Mouse (Mus musculus) adrenal gland, adult 8-10 months (tissue): ENCODE results near the gene Cyp24a1. TPM values are rescaled to one million over a fixed set of nuclear protein-coding genes. Genes with fewer than 3 reads are reported as not detected.

ENCODE experiments used
- DNase-seq: peaks from one replicate; pipeline ENCODE4 v3.0.0; 2022
- total RNA-seq, 4 experiments: library from RNA; stranded (reverse); gene quantifications; 2 replicates each; pipeline ENCODE4 v1.2.4; 2022

The Cyp24a1 gene
- total RNA-seq, 4 experiments from 2014 or later, result not detected

DNA sequence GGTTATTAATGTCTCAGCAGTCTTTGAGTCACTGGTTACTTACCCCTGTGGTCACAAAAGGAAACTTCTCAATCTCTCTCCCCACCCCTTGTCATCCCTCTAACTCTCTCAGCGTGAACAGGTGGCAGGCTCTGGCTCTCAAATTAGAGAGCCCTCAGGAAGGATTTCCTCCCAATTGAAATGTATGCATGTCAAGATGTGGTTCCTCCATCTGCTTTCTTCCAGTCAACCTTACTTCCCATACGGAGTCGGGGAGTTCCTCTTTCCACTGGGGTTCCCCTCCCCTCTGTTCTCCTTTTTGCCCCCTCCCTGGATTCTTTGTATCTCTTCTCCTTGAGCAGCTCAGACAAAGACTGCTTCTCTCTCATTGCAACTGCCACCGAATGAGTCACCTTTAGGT is 60.7 kb downstream of the Cyp24a1 start:
- DNase-seq, result no peak

Other genes with a start within 250 kb of the Cyp24a1 start
- under 1 TPM; 0.26 to 0.87 (median 0.82) TPM for gene Bcas1, start 69.3 kb downstream of the Cyp24a1 start, total RNA-seq
- gene Pfdn4, start 717 bp downstream of the Cyp24a1 start, total RNA-seq, result 10 to 100 TPM; 12.5 to 19.9 (median 17.5) TPM
- not detected for gene 4930470P17Rik, start 104.9 kb upstream of the Cyp24a1 start, total RNA-seq
- gene Dok5, start 234.7 kb upstream of the Cyp24a1 start, total RNA-seq, result under 1 TPM; 0.25 to 0.84 (median 0.62) TPM